Mouse (Mus musculus) gastrocnemius, postnatal 14 days (tissue): ENCODE measurements around the gene Cdk8. TPM values are rescaled to one million over a fixed set of nuclear protein-coding genes. Genes with fewer than 3 reads are reported as not detected.
"Not testable (repeated sequence)": the region's sequence is repeated elsewhere in the genome, so short reads cannot be mapped to it uniquely, and the experiment has no call there.

Source experiments
- DNase-seq: peaks from one replicate; pipeline ENCODE4 v3.0.0; 2021; ENCODE audit warnings: mixed read lengths
- intact Hi-C: fragments of 180-260 bp; cut with DNase I; formaldehyde crosslinking; loops from one replicate; pipeline ENCODE4 v1.15.1; 2025; ENCODE audit warnings: low total_unique reads
- long read RNA-seq, 2 experiments: library from polyadenylated mRNA; stranded (forward); transcript quantifications; one replicate each; pipeline ENCODE4 v2.0.0; 2021
- total RNA-seq, 2 experiments: library from RNA; stranded (reverse); gene quantifications; 2 replicates each; pipeline ENCODE4 v1.2.3; 2021

The Cdk8 gene
- total RNA-seq = 10 to 100 TPM; 14.7 to 14.9 TPM
- long read RNA-seq, experiment 1, partial matches to known transcripts = 1 of 12 reads
- long read RNA-seq, experiment 1, other reads (novel, unspliced or antisense) = 9 of 12 reads
- long read RNA-seq, experiment 2, partial matches to known transcripts = 0 of 18 reads
- long read RNA-seq, experiment 2, other reads (novel, unspliced or antisense) = 15 of 18 reads

DNA sequence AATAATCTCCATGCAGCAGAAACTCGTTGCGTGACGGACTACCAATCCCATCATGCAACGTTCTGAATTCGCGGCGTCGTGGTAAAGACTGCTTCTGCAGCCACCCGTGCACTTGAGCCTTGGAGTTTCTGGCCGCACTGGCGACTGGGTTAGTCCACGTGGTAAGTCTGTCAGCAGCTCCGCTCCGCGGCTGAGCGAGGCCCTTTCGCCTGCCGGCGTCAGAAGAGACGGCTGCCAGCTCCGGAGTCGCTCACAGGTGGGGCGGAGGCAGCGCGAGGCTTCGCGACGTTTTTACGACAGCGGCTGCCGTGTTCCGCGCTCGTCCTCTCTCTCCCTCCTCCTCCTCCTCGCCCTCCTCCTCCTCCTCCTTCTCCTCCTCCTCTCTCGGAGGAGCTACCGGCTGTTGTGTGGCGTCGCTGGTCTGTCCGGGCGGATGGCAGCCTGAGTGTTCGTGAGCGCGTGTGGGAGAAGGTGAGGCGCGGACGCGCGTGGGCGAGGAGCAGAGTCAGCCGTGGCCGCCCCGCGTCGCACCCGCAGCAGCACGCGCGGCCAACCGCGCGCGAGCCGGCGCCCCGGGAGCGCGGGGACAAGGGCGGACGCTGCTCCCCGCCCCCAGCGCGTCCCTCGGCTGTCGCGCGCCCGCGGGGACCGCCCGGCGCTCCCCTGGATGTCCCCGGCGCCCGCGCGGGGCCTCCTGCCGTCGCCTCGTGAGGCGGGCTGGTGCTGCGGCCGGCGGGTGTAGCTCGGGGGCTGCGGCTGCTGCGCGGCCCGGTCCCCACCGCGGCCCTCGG lies at the start of gene Cdk8:
Gene Cdk8 (plus strand): TSS at position 367 of the 791 bp plus-strand sequence.
- DNase-seq = peak; percentile 93
- intact Hi-C loops = loop anchor here (10.0 kb wide), 1 partner anchor 54 kb away; no protein-coding TSS in a partner anchor

DNA sequence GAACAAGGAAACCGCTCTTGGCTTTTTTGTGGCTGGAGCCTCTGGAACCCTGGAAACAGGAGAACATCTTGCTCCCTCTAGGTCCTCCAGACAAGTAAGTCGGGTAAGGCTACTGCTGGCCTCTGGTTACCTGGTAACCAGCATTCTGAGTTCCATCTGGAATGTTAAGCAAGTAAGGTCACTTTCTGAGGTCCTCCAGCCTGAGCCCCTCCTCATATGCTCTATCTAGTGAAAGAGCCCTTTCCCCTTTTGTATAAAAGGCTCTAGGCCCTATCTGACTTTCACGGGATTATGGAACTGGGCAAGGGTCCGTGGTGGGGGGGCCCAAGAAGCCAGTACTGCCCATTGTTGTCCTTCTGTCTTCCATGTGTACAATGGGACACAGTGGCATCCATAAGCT lies 45.8 kb upstream of the Cdk8 start, which contains the start of gene 1700001J03Rik:
Gene 1700001J03Rik (minus strand): TSS at position 101 of the 400 bp plus-strand sequence.
- DNase-seq = not testable (repeated sequence)
- intact Hi-C loops = loop anchor here (5.0 kb wide), 1 partner anchor 112 kb away; no protein-coding TSS in a partner anchor

DNA sequence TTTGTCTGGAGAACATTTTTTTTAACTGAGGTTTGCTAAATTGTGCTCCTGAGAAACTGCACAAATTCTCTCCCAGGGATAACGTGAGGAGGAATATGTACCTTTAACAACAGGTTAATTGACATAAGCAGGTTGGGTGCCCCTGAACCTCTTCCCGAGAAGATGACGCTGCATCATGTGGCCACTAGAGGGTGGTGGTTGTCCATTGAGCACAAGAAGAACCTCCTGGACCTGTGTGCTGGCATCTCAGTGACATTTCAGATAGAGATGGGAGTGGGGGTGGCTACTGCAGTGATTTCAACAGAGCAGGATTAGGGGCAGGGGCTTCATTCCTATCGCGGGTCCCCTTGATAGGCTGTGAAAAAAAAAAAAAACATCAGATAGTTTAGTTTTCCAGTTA lies 43.6 kb upstream of the Cdk8 start:
- DNase-seq = peak; percentile 53
- intact Hi-C loops = loop anchor here (5.0 kb wide), 1 partner anchor 110 kb away; no protein-coding TSS in a partner anchor

GRCm38 (mm10) chr5:146188144-146188543 lies 42.9 kb upstream of the Cdk8 start:
- intact Hi-C loops = loop anchor here (5.0 kb wide), 1 partner anchor 109 kb away; no protein-coding TSS in a partner anchor

GRCm38 (mm10) chr5:146188712-146189111 lies 42.3 kb upstream of the Cdk8 start:
- intact Hi-C loops = loop anchor here (5.0 kb wide), 1 partner anchor 109 kb away; no protein-coding TSS in a partner anchor
- no peak for DNase-seq

More at GRCm38 (mm10) chr5:146188144-146188543, 42.9 kb upstream of the Cdk8 start:
- DNase-seq = no peak

DNA sequence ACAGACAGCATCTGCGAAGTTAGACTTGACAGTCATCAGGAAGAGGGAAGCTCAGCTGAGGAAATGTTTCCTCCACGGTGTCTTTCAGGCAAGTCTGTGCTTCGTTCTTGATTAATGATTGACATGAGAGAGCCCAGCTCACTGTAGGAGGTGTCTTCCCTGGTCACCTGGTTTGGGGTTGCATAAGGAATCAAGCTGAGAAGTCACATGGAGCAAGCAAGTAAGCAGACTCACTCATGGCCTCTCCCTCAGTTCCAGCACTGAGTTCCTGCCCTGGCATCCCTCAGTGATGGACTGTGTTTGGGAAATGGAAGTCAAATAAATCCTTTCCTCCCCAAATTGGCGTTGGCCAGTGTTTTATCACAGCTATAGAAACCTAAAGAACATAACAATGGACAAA lies 40.9 kb upstream of the Cdk8 start:
- no peak for DNase-seq
- intact Hi-C loops = no loop called here

DNA sequence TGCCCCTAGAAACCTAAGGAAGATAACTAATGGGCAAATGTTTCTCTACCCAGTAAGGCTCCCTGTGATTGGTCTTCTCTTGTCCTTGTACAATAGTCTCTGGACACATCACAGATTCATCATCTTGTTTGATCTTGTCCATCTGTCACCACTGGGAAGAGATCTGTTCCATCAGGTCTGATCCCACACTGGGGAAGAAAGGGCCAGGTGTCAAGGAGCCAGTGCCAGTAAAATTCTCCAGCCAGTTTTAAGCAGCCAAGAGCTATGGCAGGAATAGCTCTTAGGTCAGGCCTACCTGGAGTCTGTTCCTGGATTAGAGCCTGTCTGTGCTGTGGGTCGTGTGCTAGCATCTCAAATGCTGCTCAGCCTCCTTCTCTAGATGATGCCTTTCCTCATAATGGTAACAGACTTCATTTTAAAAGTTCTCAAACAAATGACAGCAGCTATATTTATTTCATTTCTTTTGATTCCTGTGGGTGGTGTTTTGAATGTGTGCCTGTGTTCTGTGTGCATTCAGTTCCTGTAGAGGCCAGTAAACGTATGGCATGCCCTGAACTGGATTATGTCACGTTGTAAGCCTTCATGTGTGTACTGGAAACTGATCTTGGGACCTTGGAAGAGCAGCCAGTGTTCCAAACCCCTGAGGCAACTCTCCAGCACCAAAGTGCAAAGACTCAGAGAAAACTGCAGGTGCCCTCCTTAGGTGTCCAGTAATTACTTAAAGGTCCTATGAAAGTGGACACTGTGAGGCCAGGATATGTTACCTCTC lies 40.3 kb upstream of the Cdk8 start:
- no peak for DNase-seq
- intact Hi-C loops = no loop called here

- intact Hi-C loops = no loop called here
Measured at GRCm38 (mm10) chr5:146193360-146193759, 37.7 kb upstream of the Cdk8 start.

DNA sequence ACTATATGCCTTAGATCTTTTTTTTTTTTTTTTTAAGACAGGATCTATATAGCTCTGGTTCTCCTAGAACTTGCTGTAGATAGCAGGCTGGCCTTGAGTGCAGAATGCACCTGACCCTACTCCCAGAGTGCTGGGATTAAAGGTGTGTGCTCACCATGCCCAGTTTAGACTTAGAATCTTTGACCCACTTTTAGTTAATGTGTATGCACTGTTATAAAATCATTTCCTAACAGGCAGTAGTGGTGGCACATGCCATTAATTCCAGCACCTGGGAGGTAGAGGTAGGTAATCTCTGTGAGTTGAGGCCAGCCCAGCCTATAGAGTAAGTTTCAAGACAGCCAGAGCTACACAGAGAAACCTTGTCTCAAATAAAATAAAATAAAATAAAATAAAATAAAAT lies 32.0 kb upstream of the Cdk8 start:
- no peak for DNase-seq
- intact Hi-C loops = no loop called here

More at GRCm38 (mm10) chr5:146193360-146193759, 37.7 kb upstream of the Cdk8 start:
- DNase-seq = no peak

DNA sequence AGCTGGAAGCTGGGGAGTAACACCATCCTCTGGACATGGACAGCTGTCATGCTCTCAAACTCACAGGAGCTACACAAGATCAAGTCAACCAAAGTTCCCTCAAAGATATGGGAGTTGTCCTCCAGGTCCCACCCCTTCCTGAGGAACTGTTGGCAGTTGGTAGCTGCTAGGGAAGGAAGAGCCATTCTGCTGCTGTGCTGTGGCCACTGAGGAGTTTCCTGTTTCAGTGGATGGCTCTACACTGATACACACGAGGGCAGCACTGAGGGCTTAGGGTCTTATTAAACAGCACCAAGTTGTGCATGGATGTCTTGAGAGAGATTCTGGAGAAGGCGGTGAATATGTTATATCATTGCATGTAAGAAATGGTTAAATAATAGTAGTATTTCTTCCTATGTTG lies 31.5 kb upstream of the Cdk8 start:
- intact Hi-C loops = no loop called here
- DNase-seq = no peak

DNA sequence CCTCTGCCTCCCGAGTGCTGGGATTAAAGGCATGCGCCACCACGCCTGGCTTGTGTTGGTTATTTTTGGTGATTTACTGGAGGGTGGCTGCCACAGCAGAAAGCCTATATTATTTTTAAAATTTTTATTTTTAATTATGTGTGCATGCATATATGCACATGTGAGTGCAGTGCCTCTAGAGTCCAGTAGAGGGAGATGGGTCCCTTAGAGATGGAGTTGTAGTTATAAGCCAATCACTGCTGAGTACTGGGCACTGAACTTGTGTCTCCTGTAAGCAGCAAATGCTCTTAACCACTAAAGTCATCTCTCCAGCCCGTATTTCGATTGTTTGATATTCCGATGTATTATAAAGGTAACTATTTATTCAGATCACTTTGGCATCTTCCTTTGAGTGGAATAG lies 30.4 kb upstream of the Cdk8 start:
- intact Hi-C loops = no loop called here
- no peak for DNase-seq

GRCm38 (mm10) chr5:146203921-146204320 lies 27.1 kb upstream of the Cdk8 start:
- DNase-seq = no peak
- intact Hi-C loops = no loop called here

DNA sequence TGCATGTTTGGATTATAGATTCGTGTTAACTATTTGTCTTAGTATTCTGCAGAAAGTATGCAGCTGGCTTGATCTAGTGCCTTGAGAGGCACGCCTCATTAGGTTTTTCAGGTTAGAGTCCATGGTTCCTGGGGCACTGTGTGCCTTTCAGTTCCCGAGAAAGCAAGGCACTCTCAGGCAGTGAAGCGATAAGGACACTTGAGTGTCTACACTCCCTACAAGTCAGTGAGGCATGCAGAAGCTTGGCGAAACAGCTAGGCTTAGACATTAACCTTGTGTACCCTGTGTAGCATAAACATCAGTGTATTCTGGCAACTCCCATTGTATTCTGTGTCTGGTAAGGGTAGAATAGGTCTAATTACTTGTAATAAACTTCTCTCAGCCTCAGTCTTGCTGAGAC lies 25.5 kb upstream of the Cdk8 start:
- DNase-seq = no peak
- intact Hi-C loops = no loop called here

DNA sequence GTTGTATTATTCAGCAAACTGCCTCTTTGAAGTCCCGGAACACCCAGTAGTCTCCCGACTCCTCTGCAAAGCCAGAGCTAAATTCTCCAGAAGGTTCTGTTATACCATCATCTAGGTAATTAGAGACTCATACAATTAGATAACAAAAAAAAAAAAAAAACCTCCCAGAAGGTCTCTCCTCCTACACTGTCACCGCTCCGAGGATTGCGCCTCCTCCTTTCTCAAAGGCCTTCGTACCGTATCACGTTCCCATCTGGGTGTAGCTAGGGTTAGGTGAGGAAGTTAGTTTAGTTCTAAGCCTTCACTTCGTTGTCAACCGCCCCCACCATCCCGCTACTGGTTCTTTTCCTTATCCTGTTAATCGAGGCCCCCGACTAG lies 10.5 kb upstream of the Cdk8 start:
- DNase-seq = no peak
- intact Hi-C loops = no loop called here

- intact Hi-C loops = no loop called here
Measured at GRCm38 (mm10) chr5:146220879-146221714, 9.9 kb upstream of the Cdk8 start, which contains the start of gene Rnf6. Gene Rnf6 (minus strand): TSS chr5:146221555.

DNA sequence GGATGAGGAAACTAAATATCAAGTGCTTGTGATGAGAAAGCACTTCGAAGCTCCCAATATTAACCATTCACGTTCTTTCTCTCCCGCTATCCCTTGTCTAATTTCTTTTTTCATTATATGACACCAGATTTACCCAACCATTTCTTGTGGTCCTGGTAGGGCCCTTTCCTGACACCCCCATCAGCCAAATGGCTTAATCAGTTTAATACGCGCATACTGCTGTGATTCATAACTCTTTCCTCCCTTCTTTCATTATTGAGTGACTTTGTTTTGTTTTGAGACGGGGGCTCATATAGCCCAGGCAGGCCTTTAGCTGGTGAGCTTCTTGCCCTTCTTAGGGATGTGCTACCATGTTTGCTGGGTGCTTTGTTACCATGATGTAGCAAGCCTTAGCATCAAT lies 9.3 kb upstream of the Cdk8 start:
- no peak for DNase-seq
- intact Hi-C loops = no loop called here

More at GRCm38 (mm10) chr5:146220879-146221714, 9.9 kb upstream of the Cdk8 start, which contains the start of gene Rnf6:
- DNase-seq = peak; percentile 96

- DNase-seq = peak; percentile 30
- intact Hi-C loops = no loop called here
Measured at GRCm38 (mm10) chr5:146223786-146224185, 7.2 kb upstream of the Cdk8 start.

DNA sequence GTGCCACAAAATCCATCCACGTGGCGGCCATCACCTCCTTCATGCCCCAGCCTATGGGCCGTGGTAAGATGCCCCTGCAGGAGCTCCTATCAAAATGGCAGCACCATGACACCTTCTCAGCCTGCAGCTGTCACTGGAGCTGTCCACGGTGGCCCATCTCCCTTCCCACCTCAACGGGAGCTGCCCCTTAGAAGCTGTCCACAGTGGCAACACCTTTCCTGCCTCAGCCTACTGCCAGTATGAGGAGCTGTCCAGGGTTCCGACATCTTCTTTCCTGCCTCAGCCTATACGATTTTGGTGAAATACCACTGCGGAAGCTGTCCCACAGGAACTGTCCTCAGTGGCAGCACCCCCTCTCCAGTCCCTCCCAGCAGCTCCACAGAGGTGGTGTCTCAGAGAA lies 3.5 kb upstream of the Cdk8 start:
- DNase-seq = no peak
- intact Hi-C loops = no loop called here
